Mouse (Mus musculus): ENCODE results near the gene Gtf2e1.

- TF ChIP-seq CTCF (IDR thresholded peaks at IDR 0.05; ENCODE audit: borderline replicate concordance, control insufficient read depth, extremely low read depth, insufficient read depth, low read length, poor library complexity) (no peak), POLR2A (IDR thresholded peaks at IDR 0.05; ENCODE audit: control insufficient read depth, extremely low read depth, insufficient read depth, low read length, poor library complexity) (no peak)
Observed at GRCm38 (mm10) chr16:37522100-37522697, 17.4 kb downstream of the Gtf2e1 start.
